Mouse (Mus musculus) CH12.LX (cell line): Measurements from ENCODE around the gene Shisal2b.
"Not testable (repeated sequence)": the region's sequence is repeated elsewhere in the genome, so short reads cannot be mapped to it uniquely, and the experiment has no call there.

Experiments
- CHD2 ChIP-seq: IDR thresholded peaks from 2 replicates; pipeline ENCODE4 v1.6.1; 2011; ENCODE audit warnings: low read length, improper control_type of control experiment
- EP300 ChIP-seq: IDR thresholded peaks from 2 replicates; pipeline ENCODE4 v1.6.1; 2011; ENCODE audit warnings: low read length, improper control_type of control experiment
- ETS1 ChIP-seq: conservative IDR thresholded peaks from 2 replicates; pipeline ENCODE4 v1.6.1; 2012; ENCODE audit warnings: low read depth, mild to moderate bottlenecking, inconsistent platforms, low read length, improper control_type of control experiment, moderate library complexity
- IRF4 ChIP-seq: IDR thresholded peaks from 2 replicates; pipeline ENCODE4 v1.6.1; 2014; ENCODE audit warnings: low read depth, mild to moderate bottlenecking, inconsistent platforms, low read length, improper control_type of control experiment
- POLR2A ChIP-seq: IDR thresholded peaks from 2 replicates; pipeline ENCODE4 v1.6.1; 2011; ENCODE audit warnings: low read depth, mild to moderate bottlenecking, improper control_type of control experiment, low read length
- TCF12 ChIP-seq: IDR thresholded peaks from 2 replicates; pipeline ENCODE4 v1.6.1; 2014; ENCODE audit warnings: low read depth, mild to moderate bottlenecking, inconsistent platforms, low read length, improper control_type of control experiment

DNA sequence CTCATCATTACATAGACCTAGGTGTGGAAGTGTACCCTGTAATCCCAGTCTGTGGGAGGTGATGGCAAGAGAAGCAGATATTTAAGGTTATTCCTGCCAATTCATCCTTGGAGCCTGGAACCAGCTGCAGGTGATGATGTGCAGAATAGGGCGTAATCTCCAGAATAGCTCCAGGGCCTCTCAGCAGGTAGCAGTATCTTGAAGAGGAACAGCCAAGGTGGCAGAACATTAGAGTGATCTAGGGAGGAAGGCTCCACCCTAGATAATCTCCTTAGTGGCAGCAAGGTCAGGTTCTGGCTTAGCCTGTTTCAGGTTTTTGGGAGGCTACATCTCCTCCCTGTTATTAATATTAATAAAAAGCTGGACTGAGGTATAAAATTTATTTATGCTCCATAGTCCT, 47.3 kb upstream of the Shisal2b start:
- TF ChIP-seq ETS1, CHD2, TCF12, POLR2A, EP300, IRF4: not testable (repeated sequence)
